Mouse (Mus musculus): ENCODE data around the gene Slc25a25. TPM values are rescaled to one million over a fixed set of nuclear protein-coding genes. Genes with fewer than 3 reads are reported as not detected.
A peak's percentile ranks its signal among the peaks of the same experiment; 100 is the strongest.

Gene Slc25a25
- polyA plus RNA-seq, 1 experiment from 2014 or later = 8.7 TPM

DNA sequence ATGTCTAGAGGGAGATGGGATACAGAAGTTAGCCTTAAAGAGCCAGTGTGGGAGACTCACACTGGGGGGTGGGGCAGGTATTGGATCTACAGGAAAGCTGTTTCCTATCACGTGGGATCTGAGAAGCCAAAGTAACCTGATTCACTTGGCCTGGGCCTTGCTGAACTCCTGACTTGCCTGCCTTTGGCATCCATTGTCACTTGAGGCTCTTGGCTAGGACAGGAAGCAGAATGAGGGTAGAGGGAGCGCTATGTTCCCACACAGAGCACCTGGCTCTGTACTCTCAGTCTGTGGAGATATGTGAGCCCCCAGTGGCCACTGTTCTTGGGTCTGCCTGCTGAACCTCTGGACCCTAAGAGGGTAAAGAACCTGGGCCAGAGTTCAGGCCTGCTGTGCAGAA is 34.7 kb downstream of the Slc25a25 start:
- H3K9ac ChIP-seq = no peak overlapping the region
- peaks cover 76% of the 10 kb centered on the region for H3K36me3 ChIP-seq
- H3K27me3 ChIP-seq = no peaks in the 10 kb centered on the region
- peaks cover 10% of the 10 kb centered on the region for H3K4me1 ChIP-seq (replicated peaks)
- H3K4me2 ChIP-seq = no peak overlapping the region
- H3K27ac ChIP-seq = no peak overlapping the region
- 77% methylated on average over 2 of the region's 2 CpGs for WGBS (ENCODE audit: insufficient replicate concordance)
- H3K9me3 ChIP-seq (replicated peaks) = no peaks in the 10 kb centered on the region
- ATAC-seq (ENCODE audit: low read depth) (no peak), DNase-seq (no peak)
- H3K4me3 ChIP-seq (replicated peaks) = no peak overlapping the region

DNA sequence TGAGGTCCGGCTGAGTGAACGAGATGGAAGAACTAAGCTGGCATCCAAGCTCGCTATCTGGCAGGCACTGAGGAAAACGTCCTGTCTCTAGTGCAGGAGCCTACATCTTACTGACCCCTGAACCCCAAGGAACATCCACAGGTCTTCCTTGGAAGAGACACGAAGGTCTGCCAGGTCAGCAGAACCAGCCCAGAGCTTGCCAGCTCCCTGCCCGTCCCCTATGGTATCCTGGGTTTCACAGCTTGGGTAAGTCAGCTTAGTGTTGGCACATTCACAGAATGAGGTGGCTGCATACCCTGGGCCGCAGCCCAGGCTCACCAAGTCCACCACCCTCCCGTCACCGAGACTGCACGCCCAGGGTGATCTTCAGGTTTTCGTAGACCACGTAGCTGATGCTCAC is 35.4 kb downstream of the Slc25a25 start:
- no peaks in the 10 kb centered on the region for H3K9me3 ChIP-seq (replicated peaks)
- H3K4me1 ChIP-seq (replicated peaks) = peaks cover 6% of the 10 kb centered on the region
- H3K27ac ChIP-seq = no peak overlapping the region
- ATAC-seq (ENCODE audit: low read depth) (no peak), DNase-seq (no peak)
- no peak overlapping the region for H3K9ac ChIP-seq
- H3K27me3 ChIP-seq = no peaks in the 10 kb centered on the region
- WGBS (ENCODE audit: insufficient replicate concordance) = 87% methylated on average over 12 of the region's 12 CpGs
- H3K36me3 ChIP-seq = peaks cover 71% of the 10 kb centered on the region
- no peak overlapping the region for H3K4me3 ChIP-seq (replicated peaks)
- no peak overlapping the region for H3K4me2 ChIP-seq

DNA sequence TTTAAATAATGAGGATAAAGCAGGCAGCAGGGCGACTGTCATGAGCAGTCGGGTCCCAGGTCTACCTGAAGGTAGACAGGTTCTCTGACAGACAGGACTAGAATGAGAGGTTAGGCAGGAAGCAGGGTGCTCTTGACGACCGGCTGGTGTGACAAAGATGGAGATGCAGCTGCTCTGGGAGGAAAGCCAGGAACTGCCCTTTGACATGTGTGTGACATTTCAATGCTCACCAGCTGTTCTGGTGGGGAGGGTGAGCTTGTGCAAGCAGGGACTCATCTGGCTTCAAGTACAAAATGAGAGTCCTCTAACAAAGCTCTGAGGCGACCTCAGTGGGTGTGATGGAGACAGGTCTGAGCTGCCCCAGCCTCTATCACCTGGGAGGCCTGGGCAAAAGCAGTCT is 37.3 kb downstream of the Slc25a25 start:
- Histone ChIP-seq H3K9ac (no peak overlapping the region), H3K4me1 (replicated peaks) (peaks cover 7% of the 10 kb centered on the region), H3K4me2 (no peak overlapping the region), H3K4me3 (replicated peaks) (no peak overlapping the region), H3K27me3 (no peaks in the 10 kb centered on the region), H3K36me3 (peaks cover 52% of the 10 kb centered on the region), H3K9me3 (replicated peaks) (no peaks in the 10 kb centered on the region), H3K27ac (no peak overlapping the region)
- ATAC-seq (ENCODE audit: low read depth) (no peak), DNase-seq (no peak)
- 61% methylated on average over 5 of the region's 5 CpGs for WGBS (ENCODE audit: insufficient replicate concordance)

DNA sequence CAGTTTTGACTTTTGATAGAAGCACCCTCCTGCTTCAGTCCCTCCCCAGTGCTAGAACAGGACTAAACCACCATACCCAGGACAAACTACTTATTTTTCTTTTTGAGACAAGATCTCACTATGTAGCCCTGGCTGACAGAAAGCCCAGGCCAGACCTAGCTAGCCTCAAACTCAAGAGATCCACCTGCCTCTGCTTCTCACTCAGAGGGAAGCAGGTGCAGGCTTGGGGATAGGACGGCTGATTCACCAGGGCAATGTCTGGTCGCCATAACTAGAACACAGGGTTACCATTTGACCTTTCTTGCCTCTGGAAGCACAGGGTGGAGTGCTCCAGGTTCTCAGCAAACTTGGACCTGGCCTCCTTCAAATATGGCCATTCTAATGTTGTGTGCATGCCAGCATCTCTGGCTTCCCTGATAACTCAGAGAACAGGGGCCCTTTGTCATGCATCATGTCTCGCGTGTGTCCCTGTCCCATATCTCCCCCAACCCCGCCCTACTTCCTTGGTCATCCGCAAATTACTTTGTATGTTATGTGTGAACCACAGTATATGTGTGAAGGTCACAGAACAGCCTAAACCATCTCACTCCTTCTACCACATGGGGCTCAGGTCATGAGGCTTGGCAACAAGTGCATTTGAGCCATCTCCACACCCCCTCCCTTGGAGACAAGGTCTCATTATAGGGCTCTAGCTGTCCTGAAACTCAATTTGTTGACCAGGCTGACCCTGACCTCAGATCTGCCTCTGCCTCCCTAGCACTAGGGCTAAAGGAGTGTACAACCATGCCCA is 38.3 kb downstream of the Slc25a25 start:
- H3K9ac ChIP-seq = no peak overlapping the region
- H3K4me2 ChIP-seq = no peak overlapping the region
- no peaks in the 10 kb centered on the region for H3K9me3 ChIP-seq (replicated peaks)
- 0 out of 2 replicates have a peak, but pooled peaks cover 2% of the 10 kb centered on the region for H3K27me3 ChIP-seq
- DNase-seq (no peak), ATAC-seq (ENCODE audit: low read depth) (no peak)
- H3K4me3 ChIP-seq (replicated peaks) = no peak overlapping the region
- H3K36me3 ChIP-seq = peaks cover 42% of the 10 kb centered on the region
- peaks cover 13% of the 10 kb centered on the region for H3K4me1 ChIP-seq (replicated peaks)
- H3K27ac ChIP-seq = no peak overlapping the region
- 62% methylated on average over 6 of the region's 6 CpGs for WGBS (ENCODE audit: insufficient replicate concordance)

DNA sequence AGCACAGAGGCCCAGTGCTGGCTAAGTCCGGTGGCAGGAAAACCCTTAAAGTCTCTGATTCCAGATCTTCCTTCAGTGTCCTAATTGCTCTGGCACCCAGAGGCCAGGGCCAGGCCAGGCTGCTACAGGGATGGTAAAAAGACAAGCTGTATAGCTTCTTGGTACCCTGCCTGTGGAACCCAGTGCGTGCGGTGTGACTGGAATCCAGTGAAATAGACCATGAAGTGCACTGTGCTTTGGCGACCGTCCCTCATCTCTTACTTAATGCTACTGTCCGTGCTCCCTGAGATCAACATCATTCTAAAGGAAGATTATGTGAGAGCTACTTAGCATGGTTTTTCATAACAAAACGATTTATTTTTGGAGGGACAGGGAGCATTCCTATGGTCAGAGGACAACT is 39.8 kb downstream of the Slc25a25 start:
- H3K4me3 ChIP-seq (replicated peaks) = no peak overlapping the region
- 80% methylated on average over 7 of the region's 7 CpGs for WGBS (ENCODE audit: insufficient replicate concordance)

DNA sequence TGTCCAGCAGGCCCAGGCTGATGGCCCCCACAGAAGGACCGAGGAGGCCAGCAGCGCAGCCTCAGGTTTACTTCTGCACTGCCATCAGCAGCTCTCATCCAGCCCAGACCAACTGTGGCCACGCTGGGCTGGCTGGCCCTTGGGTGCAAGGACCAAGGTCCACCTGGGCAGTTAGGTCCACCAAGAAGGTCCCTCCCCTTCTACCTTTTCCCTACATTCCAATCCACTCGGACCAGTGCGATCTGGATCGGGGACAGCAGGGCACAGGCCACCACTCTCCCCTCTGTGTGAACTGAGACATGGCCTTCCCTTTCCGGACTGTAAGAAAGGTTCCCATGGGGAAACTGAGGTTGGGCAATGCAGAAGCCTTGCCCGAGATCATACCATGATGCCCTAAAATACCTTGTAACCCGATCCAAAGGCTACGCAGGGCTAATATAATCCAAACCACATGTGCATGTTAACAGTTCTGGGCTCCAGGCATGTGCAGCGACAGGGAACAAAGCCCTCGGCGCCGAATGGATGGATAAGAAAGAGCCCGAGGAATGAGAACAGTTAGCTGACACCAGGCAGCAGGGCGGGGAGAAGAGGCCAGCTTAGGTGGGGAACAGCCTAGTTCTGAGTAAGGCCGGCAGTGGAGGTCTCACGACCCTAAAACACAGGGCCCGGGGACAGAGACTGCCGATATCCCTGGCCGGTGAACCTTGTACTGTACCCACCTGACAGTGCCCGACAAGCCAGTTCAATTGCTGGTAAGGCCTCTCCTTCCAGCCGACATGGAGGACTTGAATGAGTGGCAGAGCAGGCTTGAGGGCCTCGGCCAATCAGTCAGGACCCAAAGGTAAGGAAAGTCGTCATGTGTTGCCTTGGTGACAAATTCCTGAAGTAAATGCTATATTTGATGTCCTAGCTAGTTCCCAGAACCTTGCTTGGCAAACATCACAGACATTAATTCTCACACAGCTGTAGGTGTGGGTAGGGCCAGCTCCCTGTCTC is 42.5 kb downstream of the Slc25a25 start:
- 69% methylated on average over 25 of the region's 25 CpGs for WGBS (ENCODE audit: insufficient replicate concordance)
- H3K4me2 ChIP-seq = no peak overlapping the region

More for the DNA sequence above, 39.8 kb downstream of the Slc25a25 start:
- H3K27me3 ChIP-seq = 0 out of 2 replicates have a peak, but pooled peaks cover 2% of the 10 kb centered on the region
- H3K9ac ChIP-seq = no peak overlapping the region
- H3K4me1 ChIP-seq (replicated peaks) = peaks cover 13% of the 10 kb centered on the region
- H3K4me2 ChIP-seq = no peak overlapping the region
- no peak for DNase-seq
- no peak for ATAC-seq (ENCODE audit: low read depth)
- no peak overlapping the region for H3K27ac ChIP-seq
- no peaks in the 10 kb centered on the region for H3K9me3 ChIP-seq (replicated peaks)
- peaks cover 27% of the 10 kb centered on the region for H3K36me3 ChIP-seq

DNA sequence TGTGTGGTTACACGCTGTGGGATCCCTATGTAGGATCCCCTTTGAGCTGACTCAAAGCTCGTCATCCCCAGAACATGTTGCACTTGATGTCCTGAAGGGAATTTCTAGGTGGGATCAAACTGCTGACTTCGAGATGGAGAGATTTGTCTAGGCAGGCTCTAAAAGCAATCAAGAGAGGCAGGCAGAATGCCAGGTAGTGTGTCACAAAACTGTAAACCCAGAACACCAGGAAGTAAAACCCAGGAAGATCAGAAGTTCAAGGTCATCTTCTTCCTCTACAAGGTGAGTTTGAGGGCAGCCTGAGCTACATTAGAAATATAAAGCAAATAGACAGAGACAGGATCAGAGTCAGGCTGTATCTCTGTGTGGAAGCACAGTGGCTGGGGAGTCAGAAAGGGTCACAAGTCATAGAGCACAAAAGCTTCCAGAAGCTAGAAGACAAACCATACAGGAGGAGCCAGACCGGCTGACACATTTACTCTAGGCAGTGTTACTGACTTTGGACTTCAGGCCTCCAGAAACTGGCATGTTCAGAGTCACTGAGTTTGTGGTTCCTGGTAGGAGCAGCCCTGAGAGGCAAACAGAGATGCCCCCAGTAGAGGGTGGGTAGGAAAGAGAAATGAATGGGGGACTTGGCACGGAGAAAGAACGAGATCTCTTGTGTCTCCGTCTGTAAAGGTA is 44.0 kb downstream of the Slc25a25 start:
- ATAC-seq (ENCODE audit: low read depth) (no peak), DNase-seq (no peak)
- WGBS (ENCODE audit: insufficient replicate concordance) = 63% methylated on average over 7 of the region's 7 CpGs
- Histone ChIP-seq H3K4me1 (replicated peaks) (peaks cover 8% of the 10 kb centered on the region; the same call in 1 of the 2 replicates), H3K27me3 (0 out of 2 replicates have a peak, but pooled peaks cover 2% of the 10 kb centered on the region), H3K4me3 (replicated peaks) (no peak overlapping the region), H3K4me2 (no peak overlapping the region), H3K36me3 (peaks cover 5% of the 10 kb centered on the region), H3K9ac (no peak overlapping the region), H3K27ac (no peak overlapping the region), H3K9me3 (replicated peaks) (no peaks in the 10 kb centered on the region)

More for the DNA sequence above, 42.5 kb downstream of the Slc25a25 start:
- Histone ChIP-seq H3K27me3 (0 out of 2 replicates have a peak, but pooled peaks cover 2% of the 10 kb centered on the region), H3K27ac (no peak overlapping the region), H3K4me3 (replicated peaks) (no peak overlapping the region), H3K9me3 (replicated peaks) (no peaks in the 10 kb centered on the region), H3K4me1 (replicated peaks) (peaks cover 13% of the 10 kb centered on the region), H3K36me3 (peaks cover 2% of the 10 kb centered on the region), H3K9ac (no peak overlapping the region)
- ATAC-seq (ENCODE audit: low read depth) = peak; percentile 63
- no peak for DNase-seq

DNA sequence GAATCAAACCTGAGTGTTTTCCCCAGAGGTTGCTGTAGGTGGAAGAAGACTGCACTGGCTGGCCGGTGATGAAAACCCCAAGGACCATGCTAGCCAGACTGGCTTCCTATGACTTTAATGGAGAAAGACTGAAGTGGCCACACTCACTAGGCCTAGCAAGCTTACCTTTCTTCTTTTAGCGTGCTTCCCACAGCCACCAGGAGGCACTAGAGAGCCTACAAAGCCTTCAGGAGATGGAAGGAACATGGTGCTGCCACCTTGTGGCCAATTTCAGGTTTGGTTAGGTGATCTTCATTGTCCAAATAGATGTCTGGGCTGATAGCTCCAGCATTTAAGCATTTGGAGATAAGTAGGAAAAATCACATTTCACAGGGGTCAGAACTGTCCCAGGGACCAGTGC is 46.6 kb downstream of the Slc25a25 start:
- Histone ChIP-seq H3K9me3 (replicated peaks) (no peaks in the 10 kb centered on the region), H3K27me3 (0 out of 2 replicates have a peak, but pooled peaks cover 2% of the 10 kb centered on the region), H3K9ac (no peak overlapping the region), H3K36me3 (peaks cover 27% of the 10 kb centered on the region), H3K27ac (no peak overlapping the region), H3K4me1 (replicated peaks) (peaks cover 17% of the 10 kb centered on the region), H3K4me2 (no peak overlapping the region), H3K4me3 (replicated peaks) (no peak overlapping the region)
- ATAC-seq (ENCODE audit: low read depth) = no peak; the same call in 1 of the 2 replicates
- peak; percentile 82 for DNase-seq
- WGBS (ENCODE audit: insufficient replicate concordance) = 19% methylated on average over 2 of the region's 2 CpGs

DNA sequence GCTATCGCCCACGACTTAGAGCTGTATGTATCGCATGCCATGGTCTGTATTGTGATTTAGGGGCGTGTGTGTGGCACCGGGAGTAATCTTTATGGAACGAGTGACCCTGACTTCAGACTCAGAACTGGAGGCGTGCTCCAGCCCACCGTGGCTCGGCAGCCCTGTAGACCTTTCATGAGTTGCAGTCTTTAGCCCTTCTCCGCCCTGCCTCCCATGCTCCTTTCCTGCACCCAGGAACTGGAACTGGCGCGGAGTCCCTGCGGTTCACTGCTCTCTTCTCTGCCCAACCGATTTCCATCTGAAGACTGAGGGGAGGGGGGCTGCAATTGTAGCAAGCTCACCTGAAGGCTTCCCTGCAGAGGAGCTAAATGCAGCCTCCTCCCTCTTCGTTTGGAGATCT is 54.5 kb downstream of the Slc25a25 start:
- no peak for DNase-seq
- H3K36me3 ChIP-seq = peaks cover 25% of the 10 kb centered on the region
- peak overlapping the region; percentile 79; the same call in 1 of the 2 replicates for H3K27ac ChIP-seq
- peak overlapping the region; percentile 87 for H3K9ac ChIP-seq
- H3K9me3 ChIP-seq (replicated peaks) = no peaks in the 10 kb centered on the region
- H3K27me3 ChIP-seq = no peaks in the 10 kb centered on the region
- ATAC-seq (ENCODE audit: low read depth) = no peak; the same call in 1 of the 2 replicates
- WGBS (ENCODE audit: insufficient replicate concordance) = 1% methylated on average over 15 of the region's 15 CpGs
- H3K4me2 ChIP-seq = peak overlapping the region; percentile 95
- H3K4me1 ChIP-seq (replicated peaks) = peaks cover 46% of the 10 kb centered on the region
- H3K4me3 ChIP-seq (replicated peaks) = peak overlapping the region; percentile 88

DNA sequence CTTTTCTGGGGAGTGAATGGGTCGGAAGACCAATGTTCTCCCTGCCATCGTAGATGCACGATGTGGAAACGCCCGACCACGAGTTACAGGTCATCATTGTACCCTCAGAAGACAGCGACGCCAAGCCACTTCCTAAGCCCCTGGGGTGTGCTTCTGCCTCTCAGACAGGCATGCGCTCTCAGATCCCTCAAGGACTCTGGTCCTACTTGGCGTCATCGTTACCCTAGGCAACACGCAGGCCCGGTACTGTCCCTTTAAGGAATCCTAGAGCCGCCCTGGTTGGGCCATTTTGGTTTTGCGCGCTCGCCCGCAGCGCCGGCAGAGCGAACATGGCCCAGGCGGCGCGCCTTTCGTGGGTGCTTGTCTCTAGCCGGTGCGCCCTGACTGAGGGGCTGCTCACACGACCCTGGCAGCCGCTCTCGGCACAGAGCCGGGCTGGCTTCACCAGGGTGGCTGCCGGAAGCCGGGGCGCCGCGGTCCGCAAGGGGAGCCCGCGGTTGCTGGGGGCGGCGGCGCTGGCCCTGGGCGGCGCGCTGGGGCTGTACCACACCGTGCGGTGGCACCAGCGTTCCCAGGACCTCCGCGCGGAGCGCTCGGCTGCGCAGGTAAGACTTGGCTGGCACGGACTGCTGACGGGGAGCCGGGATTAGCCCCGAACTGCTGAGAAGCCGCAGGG is 55.2 kb downstream of the Slc25a25 start:
- ATAC-seq (ENCODE audit: low read depth) = peak; percentile 85
- no peaks in the 10 kb centered on the region for H3K27me3 ChIP-seq
- peak overlapping the region; percentile 95 for H3K4me2 ChIP-seq
- peaks cover 20% of the 10 kb centered on the region for H3K36me3 ChIP-seq
- H3K27ac ChIP-seq = peak overlapping the region; percentile 79
- H3K9ac ChIP-seq = peak overlapping the region; percentile 87
- no peaks in the 10 kb centered on the region for H3K9me3 ChIP-seq (replicated peaks)
- H3K4me3 ChIP-seq (replicated peaks) = peak overlapping the region; percentile 88
- WGBS (ENCODE audit: insufficient replicate concordance) = 0% methylated on average over 59 of the region's 59 CpGs
- H3K4me1 ChIP-seq (replicated peaks) = peaks cover 46% of the 10 kb centered on the region
- peak; percentile 77 for DNase-seq
